Mouse (Mus musculus) cortical plate, adult 2 months (tissue): ENCODE data around the gene Dolk. TPM values are rescaled to one million over a fixed set of nuclear protein-coding genes. Genes with fewer than 3 reads are reported as not detected.

ENCODE experiments used
- H3K27ac ChIP-seq: fragments of 200-500 bp; 2 replicates; pipeline ENCODE4 v1.5.1; 2012; ENCODE audit warnings: low read length, control low read depth, inconsistent platforms; ENCODE audit not compliant: insufficient read depth
- H3K4me1 ChIP-seq: fragments of 200-500 bp; 2 replicates; pipeline ENCODE4 v1.6.1; 2011; ENCODE audit warnings: low read length; ENCODE audit not compliant: control insufficient read depth, insufficient read depth
- H3K4me3 ChIP-seq: fragments of 200-500 bp; 2 replicates; pipeline ENCODE4 v1.5.1; 2011; ENCODE audit warnings: mild to moderate bottlenecking, low read length, control low read depth; ENCODE audit not compliant: insufficient read depth
- CTCF ChIP-seq: fragments of 200-500 bp; IDR thresholded peaks from 2 replicates; pipeline ENCODE4 v1.5.1; 2011; ENCODE audit warnings: mild to moderate bottlenecking, control low read depth, low read length; ENCODE audit not compliant: insufficient read depth; ENCODE audit errors: extremely low read depth
- POLR2A ChIP-seq: fragments of 200-500 bp; IDR thresholded peaks from 2 replicates; pipeline ENCODE4 v1.6.1; 2011; ENCODE audit warnings: mild to moderate bottlenecking, low read length, control low read depth; ENCODE audit not compliant: insufficient read depth; ENCODE audit errors: extremely low read depth
- polyA plus RNA-seq: library from polyadenylated mRNA; depleted of rRNA; stranded (reverse); fragments of >200 nt; gene quantifications from 2 replicates; pipeline ENCODE4 v1.2.3, GENCODE M21; 2012; rRNA removed

The Dolk gene
- polyA plus RNA-seq, 1 experiment: 16.7 TPM

DNA sequence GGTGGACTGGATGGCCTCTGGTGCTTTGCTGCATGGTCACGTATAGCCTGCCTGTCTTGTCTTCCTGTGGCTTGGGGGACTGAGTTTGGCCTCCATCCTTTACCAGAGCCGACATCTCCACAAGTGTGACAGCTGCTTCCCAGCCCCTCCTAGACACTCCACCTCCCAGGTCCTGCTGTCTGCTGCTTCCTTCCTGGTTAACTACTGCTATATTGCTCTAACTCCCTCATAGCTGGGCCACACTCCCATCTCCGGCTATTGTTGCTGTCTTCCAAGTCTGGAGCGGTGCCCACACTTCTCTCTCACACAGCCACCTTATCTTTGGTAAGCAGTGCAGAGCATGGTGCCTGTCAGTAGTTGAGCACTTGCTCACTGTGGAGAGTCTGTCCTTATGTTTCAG, 46.4 kb downstream of the Dolk start:
- no peak overlapping the region for H3K27ac ChIP-seq
- H3K4me3 ChIP-seq: no peak overlapping the region; the same call in 1 of the 2 replicates
- H3K4me1 ChIP-seq: peaks cover 8% of the 10 kb centered on the region
- no peak for TF ChIP-seq CTCF
- TF ChIP-seq POLR2A: no peak

DNA sequence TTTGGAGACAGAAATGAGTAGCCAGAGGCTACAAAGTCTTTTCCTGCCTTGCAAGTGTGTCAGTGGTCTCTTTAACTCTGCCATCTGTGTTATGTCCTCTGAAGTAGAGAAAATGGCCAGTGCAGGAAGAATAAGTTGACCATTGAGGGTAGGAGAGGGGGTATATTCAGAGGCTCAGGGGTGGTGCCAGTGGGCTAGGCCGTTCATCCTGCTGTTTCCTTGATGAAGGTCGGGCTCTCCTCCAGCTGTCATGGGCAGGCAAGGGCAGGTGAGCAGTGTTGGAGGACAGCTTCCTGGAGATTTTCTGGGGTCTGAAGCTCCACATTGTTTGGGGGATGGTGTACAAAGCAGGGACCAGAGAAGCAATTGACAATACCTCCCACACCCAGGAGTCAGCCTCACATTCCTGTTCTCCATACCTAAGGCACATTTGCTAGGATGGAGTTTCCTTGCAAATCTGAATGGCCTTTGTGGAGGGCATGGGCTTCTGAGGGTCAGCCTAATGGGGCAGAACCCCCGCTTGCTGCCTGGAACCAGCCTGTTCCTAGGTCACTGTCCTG, 47.1 kb downstream of the Dolk start:
- Histone ChIP-seq H3K4me3 (peak overlapping the region; percentile 93), H3K27ac (peak overlapping the region; percentile 81; the same call in 1 of the 2 replicates), H3K4me1 (peaks cover 8% of the 10 kb centered on the region)
- TF ChIP-seq CTCF: no peak
- TF ChIP-seq POLR2A: no peak

GRCm38 (mm10) chr2:30237881-30238280, 48.3 kb downstream of the Dolk start:
- H3K4me1 ChIP-seq: peaks cover 8% of the 10 kb centered on the region
- TF ChIP-seq POLR2A: no peak
- no peak for TF ChIP-seq CTCF
- H3K27ac ChIP-seq: peak overlapping the region; percentile 81
- H3K4me3 ChIP-seq: peak overlapping the region; percentile 93

DNA sequence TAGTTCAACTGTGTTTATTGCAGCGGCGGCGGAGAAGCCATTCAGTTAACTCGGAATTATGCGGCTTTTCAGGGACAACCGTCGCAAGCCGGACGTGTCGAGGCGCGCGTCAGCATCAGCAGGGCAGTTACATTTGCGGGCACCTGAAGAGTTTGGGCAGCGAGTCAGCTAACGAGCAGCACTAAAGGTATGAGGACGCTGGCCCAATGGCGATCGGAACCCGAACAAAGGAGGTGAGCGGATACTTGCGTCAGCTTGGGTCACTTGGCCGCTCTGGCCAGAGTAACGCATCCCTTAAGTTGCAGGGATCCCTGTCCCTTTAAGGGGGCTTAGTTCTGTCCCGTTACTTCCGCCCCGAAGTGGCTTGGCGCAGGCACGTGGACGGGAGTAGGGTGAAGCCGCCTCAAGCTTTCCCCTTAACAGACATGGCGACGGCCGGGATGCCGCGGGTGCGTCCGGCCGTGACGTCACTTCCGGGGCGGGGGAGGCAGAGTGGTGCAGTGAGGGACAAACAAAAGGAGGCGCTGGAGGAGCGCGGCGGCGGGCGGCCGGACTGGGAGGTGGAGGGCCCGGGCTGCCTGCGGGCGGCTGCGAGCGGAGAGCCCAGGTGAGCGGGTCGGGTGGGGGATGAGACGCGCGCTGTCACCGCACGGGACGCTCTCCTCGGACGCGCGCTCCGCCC, 48.8 kb downstream of the Dolk start, which contains the start of gene Lrrc8a:
Gene Lrrc8a, plus strand, starts transcription at position 517 of the 682 bp plus-strand sequence.
- H3K27ac ChIP-seq: peak within 1 kb of the TSS; percentile 81
- H3K4me1 ChIP-seq: peaks cover 8% of the 10 kb centered on the region
- no peak for TF ChIP-seq CTCF
- peak; percentile 68 for TF ChIP-seq POLR2A
- peak within 1 kb of the TSS; percentile 93 for H3K4me3 ChIP-seq

GRCm38 (mm10) chr2:30236426-30237198, 49.5 kb downstream of the Dolk start:
- Histone ChIP-seq H3K27ac (peak overlapping the region; percentile 73; the same call in 1 of the 2 replicates), H3K4me3 (peak overlapping the region; percentile 93), H3K4me1 (peaks cover 8% of the 10 kb centered on the region)
- TF ChIP-seq POLR2A (no peak), CTCF (no peak)

DNA sequence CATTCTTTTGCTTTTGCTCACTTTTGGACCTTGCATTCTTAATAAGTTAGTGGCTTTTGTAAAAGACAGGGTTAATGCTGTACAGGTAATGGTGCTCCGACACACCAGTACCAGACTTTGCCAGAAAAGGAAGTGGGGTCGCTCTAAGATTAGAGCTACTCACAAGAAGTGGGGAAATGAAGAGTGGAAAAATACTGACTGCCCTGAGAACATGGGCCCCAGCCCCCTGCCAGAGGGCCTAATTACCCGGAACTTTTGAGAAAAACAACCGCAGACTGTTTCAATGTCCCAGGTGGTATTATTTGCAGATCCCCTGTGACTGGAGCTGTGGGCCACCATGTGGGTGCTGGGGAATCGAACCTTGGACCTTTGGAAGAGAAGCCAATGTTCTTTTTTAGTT, 50.5 kb downstream of the Dolk start:
- no peak overlapping the region for H3K4me3 ChIP-seq
- no peak overlapping the region for H3K27ac ChIP-seq
- TF ChIP-seq CTCF: no peak
- TF ChIP-seq POLR2A: no peak
- H3K4me1 ChIP-seq: peaks cover 8% of the 10 kb centered on the region

Other genes with a start within 250 kb of the Dolk start
- 50.8 and 51.9 TPM in 2 replicates for gene Wdr34, start 237.5 kb downstream of the Dolk start, polyA plus RNA-seq
- 153 and 167 TPM in 2 replicates for gene Set, start 229.0 kb downstream of the Dolk start, polyA plus RNA-seq
- 2.2 and 2.4 TPM in 2 replicates for gene Pkn3, start 208.7 kb downstream of the Dolk start, polyA plus RNA-seq
- 18.9 and 19.5 TPM in 2 replicates for gene Zdhhc12, start 192.7 kb downstream of the Dolk start, polyA plus RNA-seq
- gene Zer1, start 161.7 kb downstream of the Dolk start, polyA plus RNA-seq: 155 and 173 TPM in 2 replicates
- gene Tbc1d13, start 152.6 kb downstream of the Dolk start, polyA plus RNA-seq: 43.4 and 43.8 TPM in 2 replicates
- gene Endog, start 114.8 kb downstream of the Dolk start, polyA plus RNA-seq: 32.9 and 33.4 TPM in 2 replicates
- 49.2 and 50.5 TPM in 2 replicates for gene Spout1, start 107.9 kb downstream of the Dolk start, polyA plus RNA-seq
- gene Kyat1, start 80.5 kb downstream of the Dolk start, polyA plus RNA-seq: 21.5 and 22.4 TPM in 2 replicates
- gene Lrrc8a, start 48.6 kb downstream of the Dolk start, polyA plus RNA-seq: 32.4 and 35.3 TPM in 2 replicates
- gene Gm28035, start 45.8 kb downstream of the Dolk start, polyA plus RNA-seq: 17.7 and 18.5 TPM in 2 replicates
- 32.2 and 34.1 TPM in 2 replicates for gene Phyhd1, start 20.1 kb downstream of the Dolk start, polyA plus RNA-seq
- not detected in 2 replicates for gene Gm28038, start 5.3 kb downstream of the Dolk start, polyA plus RNA-seq
- gene Nup188, start 63 bp upstream of the Dolk start, polyA plus RNA-seq: 15.7 and 16.5 TPM in 2 replicates
- 520 and 530 TPM in 2 replicates for gene Sh3glb2, start 73.0 kb upstream of the Dolk start, polyA plus RNA-seq
- 85.6 and 97.0 TPM in 2 replicates for gene Miga2, start 77.9 kb upstream of the Dolk start, polyA plus RNA-seq
- gene Dolpp1, start 105.9 kb upstream of the Dolk start, polyA plus RNA-seq: 32.0 and 35.5 TPM in 2 replicates
- gene Crat, start 129.5 kb upstream of the Dolk start, polyA plus RNA-seq: 44.7 and 50.9 TPM in 2 replicates
- 167 and 176 TPM in 2 replicates for gene Ptpa, start 129.7 kb upstream of the Dolk start, polyA plus RNA-seq
- gene Ier5l, start 187.9 kb upstream of the Dolk start, polyA plus RNA-seq: 19.5 and 22.1 TPM in 2 replicates